Mouse (Mus musculus): ENCODE results near the gene Uqcc2.

DNA sequence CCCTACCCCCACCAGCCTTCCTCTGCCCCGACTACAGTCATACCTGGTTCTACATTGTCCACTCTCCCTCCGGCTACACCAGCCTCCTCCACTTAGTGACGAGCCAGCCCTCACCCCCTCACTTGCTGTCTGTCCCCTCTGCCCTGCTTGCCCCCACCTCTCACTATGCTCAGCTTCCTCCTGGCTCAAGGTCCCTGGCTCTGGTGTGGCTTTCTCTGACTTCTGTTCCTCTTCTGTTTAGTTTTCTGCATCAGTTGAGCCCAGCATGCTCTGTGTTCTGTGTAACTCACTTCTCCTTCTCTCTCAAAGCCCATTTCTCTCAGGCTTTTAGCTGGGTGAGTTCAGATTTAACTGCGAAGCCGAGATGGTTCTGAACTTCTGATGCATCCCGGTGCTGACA is 59.5 kb downstream of the Uqcc2 start:
- no peak for TF ChIP-seq CTCF (IDR thresholded peaks at IDR 0.05; ENCODE audit: borderline replicate concordance, extremely low read depth, insufficient read depth, insufficient read length)
- TF ChIP-seq POLR2A (IDR thresholded peaks at IDR 0.05; ENCODE audit: borderline replicate concordance, extremely low read depth, insufficient read depth, insufficient read length, poor library complexity, severe bottlenecking): no peak
